Mouse (Mus musculus): Measurements from ENCODE around the gene Ambra1. TPM values are rescaled to one million over a fixed set of nuclear protein-coding genes. Genes with fewer than 3 reads are reported as not detected.
"Not testable (repeated sequence)": the region's sequence is repeated elsewhere in the genome, so short reads cannot be mapped to it uniquely, and the experiment has no call there.

The Ambra1 gene
- 12.3 and 18.2 TPM in 2 replicates for polyA plus RNA-seq (2012; rRNA removed)

DNA sequence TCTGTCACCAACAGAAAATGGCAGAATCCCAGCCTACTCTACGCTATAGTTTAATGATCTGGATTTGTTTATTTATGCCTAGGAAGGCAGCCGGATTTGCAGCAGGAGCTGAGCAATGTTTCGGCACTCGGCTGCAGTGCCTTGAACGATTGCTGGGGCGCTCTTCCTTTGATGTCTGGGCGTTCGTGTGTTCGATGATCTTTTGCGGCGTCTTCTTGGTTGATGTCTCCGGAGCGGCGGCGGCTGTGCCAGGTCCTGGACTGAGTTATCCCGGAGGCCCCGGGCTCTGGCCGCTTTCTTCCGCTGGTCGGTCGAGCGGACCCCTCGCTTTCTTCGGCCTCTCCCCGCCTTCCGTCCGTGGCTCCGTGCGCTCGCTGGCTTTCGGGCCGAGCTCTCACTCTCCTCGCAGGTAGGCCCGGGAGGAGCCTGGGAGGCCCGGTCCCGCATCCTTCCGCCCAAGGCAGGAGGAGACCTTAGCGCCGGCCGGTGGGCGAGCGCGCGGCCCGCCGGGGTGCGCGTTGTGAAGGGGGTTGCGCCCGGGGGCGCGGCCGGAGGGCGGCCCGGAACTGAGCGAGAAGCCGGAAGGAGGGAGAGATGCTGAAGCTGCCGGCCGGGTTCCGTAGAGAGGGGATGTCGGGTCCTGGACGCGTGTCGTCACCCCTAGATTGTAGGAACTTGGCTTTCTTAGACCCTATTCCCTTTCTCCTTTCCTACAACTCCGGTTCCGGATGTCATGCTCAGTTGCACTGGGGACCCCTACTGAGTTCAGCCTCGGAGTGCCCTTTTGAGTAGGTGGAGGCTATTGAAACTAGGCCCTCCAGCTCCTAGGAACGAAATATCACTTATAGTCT is at the start of gene Ambra1:
Gene Ambra1 (plus strand): TSS at position 164 of the 851 bp plus-strand sequence.
- peak; percentile 64 for DNase-seq (ENCODE audit: low spot score)

DNA sequence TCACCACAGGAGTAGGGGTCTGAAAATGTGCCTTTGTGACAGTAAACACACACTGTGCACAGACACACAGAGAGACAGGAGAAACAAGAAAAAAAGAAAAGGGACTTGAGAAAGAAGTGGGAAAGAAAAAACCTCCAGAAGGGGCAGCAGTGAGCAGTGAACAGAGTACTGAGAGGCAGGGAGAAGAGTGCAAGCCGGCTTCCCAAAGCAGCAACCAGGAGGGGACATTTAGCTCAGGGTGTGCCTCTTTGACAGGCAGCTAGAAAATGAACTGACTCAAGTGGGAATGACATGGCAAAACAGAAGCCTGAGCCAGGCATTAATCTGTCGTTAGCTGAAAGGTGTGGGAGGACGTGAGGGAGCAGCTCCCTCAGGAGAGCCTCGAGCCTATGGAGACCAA is 47.1 kb upstream of the Ambra1 start:
- DNase-seq (ENCODE audit: low spot score) = no peak

DNA sequence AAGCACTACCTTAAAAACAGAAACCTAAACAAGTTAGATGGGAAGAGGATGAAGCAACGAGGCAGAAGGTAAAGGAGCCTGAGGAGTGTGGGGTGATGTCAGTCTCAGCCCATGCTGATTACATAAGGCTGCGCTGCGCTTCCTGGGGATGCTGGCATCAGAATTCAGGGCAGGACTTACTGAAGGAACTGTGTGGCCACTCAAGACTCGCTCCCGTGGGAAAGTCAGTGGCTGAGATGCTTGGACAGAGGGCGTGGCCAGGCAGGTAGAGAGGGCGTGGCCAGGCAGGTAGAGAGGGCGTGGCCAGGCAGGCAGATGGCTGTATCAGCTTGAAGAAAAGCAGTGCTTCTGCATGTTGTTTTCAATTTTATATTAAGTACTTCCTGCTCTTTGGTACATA is 46.0 kb upstream of the Ambra1 start:
- no peak for DNase-seq (ENCODE audit: low spot score)

DNA sequence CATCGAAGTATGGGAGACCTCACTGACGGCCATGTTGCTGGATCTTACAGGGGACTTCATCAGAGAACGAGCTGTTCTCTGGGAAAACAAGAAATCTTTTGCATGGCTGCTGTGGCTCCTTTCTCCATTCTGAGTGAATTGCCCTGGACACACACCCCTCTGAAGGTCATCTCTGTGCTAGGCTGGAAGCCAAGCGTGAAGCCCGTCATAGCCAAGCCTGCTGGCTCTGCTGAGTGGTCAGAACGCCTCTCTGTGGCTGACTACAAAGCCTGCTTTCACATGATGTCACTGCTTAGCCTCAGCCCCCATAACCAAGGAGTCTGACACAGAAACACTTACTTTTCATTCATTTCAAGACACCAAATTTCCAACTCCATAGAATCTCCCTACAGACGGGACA is 40.5 kb upstream of the Ambra1 start:
- DNase-seq (ENCODE audit: low spot score) = no peak

DNA sequence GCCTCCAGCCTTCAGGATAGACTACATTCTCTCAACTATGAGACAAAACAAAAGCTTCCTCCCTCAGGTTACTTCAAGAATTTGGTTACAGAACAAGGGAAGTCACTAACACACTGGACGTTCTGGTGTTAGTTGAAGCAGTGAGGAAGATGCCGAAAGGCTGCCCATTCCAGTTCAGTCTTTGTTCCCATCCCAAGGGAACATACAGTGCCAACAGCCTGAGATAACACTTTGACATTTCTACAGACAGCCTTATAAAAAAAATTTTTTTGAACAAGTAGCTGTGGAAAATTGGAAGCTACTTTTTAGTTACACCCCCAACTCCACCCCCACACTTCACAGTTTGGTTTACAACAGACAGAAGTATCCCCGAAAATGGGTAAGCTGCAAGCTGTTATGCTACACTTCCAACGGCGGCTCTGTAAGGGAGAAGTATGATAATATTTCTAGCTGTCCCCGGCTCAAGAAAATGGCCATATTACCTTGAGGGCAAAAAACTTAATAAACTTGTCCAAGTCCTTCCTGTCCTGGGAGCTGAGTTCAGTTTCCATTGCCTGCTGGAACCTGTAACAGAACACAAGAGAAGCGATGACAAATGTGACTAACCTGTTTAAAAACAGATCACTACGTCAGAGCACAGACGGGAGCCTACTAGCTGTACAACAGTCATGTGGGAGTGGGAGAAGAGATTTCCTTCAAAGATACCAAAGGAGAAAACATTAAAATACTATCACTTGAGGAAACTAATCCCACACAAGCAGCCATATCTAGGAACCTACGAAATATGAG is 34.3 kb upstream of the Ambra1 start:
- no peak for DNase-seq (ENCODE audit: low spot score)

DNA sequence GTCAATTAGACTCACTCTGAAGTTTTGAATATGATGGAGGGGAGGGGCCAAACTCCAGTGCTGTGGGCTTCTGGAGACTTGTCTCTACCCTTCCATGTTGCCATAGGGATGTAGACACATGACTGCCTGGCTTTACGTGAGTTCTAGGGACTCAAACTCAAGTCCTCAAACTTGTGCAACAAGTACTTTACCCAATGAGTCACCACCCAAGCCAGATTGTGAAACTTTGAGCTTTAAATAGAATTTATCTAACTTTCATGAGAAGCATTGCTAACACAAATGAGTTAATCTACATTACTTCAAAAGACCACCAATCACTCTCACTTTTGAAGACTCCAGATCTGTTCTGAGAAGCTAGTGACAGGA is 33.7 kb upstream of the Ambra1 start:
- DNase-seq (ENCODE audit: low spot score) = no peak

DNA sequence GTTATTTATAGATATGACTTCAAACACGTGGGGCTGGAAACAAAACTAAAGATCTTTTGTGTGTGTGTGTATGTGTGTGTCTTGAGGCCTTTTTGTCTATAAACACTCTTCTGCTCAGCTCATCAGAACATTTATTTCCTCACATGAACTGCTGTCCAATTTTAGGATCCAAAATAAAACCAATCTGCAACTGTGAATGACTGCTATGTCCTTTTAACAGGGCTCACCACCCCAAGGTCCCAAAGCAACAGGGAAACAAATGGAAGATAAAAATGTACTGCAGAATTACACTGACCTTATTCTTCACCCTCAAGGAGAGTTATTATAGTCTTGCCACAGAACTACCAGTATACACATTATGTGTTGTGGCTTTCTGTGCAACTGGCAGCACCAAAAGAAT is 30.7 kb upstream of the Ambra1 start:
- DNase-seq (ENCODE audit: low spot score) = no peak

DNA sequence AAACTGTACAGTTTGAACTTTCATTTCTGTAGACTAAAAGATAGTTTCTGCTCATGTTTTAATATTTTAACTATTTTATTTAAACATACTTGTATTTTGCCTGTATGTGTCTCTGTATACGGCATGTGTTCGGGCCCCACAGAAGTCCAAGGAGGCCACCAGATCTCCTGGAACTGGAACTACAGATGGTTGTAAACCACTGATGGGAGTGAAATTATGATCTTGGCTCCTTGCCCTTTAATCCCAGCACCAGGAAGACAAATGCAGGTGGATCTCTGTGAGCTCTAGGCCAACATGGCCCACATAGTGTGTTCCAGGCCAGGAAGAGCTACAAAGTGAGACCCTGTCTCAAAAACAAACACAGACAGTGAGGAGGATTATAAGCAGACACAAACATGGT is 28.6 kb upstream of the Ambra1 start:
- no peak for DNase-seq (ENCODE audit: low spot score)

DNA sequence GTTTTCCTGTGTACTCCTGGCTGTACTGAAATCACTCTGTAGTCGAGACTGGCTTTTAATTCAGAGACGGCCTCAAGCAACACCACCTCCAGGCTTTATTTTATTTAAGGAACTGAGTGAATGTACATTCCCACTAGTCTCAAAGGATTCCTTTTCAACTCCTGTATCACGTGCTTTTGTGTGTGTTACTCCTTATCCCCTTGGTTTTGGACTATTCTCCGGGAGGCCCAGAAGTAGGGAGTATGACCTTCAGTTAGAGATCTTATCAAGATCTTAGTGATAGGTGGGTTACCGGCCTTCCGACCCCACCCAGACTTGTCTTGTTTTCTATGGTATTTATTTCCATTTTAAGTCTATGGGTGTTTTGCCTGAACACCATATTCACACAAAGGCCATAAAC is 24.2 kb upstream of the Ambra1 start:
- DNase-seq (ENCODE audit: low spot score) = no peak

DNA sequence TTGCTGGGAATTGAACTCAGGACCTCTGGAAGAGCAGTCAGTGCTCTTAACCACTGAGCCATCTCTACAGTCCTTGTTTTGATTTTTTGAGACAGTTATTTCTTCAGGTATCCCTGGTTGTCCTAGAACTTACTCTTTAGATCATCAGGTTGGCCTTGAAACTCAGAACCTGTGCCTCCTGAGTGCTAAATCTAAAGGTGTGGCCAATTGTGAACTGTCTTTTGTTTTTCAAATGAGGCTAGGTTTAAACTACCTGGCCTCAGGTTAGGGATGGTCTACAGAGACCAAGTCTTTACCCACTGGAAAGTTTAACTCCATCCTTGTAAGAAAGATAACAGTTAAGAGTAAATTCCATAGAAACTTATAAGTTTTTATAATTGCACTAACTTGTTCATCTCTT is 23.5 kb upstream of the Ambra1 start:
- DNase-seq (ENCODE audit: low spot score) = no peak

DNA sequence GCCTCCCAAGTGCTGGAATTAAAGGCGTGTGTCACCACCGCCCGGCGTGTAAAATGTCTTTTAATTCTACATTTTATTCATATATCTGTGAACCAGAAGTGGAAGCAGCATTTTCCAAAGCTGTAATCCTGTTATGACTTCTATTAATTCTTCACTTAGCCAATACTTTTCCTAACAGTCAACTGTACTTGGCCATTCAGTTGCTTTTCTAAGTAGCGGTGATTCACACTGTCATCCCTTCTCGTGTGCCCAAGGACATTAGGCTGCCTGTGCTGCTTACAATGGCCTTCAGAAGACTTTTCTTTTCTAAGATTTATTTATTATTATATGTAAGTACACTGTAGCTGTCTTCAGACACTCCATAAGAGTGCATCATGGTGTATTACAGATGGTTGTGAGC is 21.6 kb upstream of the Ambra1 start:
- DNase-seq (ENCODE audit: low spot score) = no peak

DNA sequence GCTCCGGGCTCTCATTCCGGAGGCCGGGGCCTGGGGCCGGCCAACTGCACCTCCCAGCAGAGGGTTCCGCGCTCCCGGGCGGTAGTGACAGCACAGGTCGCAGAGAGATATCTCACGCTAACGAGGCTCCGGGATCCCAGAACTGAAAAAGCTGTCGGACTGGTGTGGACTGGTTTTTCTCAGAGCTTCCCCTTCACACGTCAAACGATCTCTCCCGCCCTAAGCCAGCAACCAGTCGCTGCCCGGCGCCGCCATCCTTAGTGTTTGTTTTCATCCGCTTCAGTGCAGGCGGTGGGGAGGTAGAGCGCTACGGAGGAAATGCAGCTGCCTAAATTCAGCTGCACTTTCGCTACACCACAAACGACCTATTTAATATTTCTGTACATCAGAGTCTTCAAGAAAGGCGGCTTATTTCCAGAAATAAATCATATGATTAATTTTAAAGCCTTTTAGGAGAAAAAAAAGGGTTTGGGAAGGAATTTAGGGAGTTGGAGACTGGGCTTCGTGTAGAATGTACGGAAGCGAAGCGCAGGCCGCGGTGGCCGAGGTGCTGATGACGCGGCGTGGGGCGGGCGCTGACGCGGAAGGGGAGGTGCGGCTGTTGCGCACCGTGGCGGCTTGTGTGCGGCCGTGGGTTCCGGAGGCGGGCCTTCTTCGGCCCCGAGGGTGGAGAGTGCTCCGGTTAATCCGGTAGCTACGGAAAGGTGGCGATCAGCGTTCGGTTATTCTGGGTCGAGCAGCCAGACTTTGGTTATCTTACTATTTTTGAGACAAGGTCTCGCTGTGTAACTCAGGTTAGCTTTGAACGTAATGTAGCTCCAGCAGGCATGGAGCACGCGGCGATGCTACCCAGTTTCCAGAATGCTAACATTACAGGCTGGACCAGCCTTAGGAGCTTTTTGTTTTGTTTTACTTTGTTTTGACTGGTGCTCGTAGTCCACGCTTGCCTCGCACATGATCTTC is 19.4 kb upstream of the Ambra1 start, which contains the start of the genes Atg13 and Harbi1:
Gene Atg13 (minus strand): TSS at position 305 of the 963 bp plus-strand sequence.
Gene Harbi1 (plus strand): TSS at position 581 of the 963 bp plus-strand sequence.
- peak; percentile 85 for DNase-seq (ENCODE audit: low spot score)

DNA sequence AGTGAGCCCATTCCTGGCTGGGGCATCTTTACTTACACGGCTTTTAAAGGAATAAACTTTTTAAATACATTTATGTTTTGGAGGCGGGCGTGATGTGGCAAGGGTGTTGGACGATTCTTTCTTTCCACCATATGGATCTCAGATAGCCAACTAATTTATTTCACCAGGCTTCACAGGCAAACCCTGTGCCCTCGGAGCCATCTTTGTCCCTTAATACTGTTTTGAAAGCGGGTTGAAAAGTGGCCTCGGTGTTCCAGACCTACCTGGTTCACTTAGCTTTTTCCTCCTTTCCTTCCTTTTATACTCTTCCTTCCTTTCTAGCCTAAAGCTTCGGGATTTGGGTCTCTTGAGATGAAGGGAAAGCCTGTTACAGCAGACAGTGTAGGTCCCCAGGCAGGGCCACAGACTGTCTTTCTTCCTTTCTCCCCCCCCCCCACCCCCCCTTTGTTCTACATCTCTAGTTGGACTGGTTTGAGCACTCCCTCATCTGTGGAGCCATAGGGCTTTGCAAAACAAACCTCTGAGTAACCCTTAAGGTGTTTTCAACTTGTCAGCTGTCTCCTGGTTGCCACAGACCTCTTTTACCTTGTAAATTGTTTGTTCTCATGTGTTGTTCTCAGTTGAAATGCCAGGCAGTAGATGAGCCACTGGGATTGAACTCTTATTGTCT is 18.5 kb upstream of the Ambra1 start:
- no peak for DNase-seq (ENCODE audit: low spot score)

DNA sequence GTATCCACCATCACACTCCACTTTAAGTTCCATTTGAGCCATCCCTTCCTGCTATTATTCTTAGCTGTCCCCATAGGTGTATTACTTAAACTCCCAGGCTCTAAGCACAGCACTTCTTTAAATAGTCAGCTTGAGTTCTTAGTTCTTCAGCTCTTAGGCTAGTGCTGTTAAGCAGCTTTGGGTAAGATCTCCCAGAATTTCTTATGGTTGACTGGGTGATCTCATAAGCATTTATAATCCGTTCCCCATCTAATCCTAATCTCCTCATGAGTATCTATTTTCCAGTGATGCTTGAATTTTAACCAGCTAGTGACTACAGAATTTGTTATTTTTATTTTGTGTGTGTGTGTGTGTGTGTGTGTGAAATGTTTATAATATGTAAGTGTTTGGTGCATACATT is 15.0 kb upstream of the Ambra1 start:
- no peak for DNase-seq (ENCODE audit: low spot score)

DNA sequence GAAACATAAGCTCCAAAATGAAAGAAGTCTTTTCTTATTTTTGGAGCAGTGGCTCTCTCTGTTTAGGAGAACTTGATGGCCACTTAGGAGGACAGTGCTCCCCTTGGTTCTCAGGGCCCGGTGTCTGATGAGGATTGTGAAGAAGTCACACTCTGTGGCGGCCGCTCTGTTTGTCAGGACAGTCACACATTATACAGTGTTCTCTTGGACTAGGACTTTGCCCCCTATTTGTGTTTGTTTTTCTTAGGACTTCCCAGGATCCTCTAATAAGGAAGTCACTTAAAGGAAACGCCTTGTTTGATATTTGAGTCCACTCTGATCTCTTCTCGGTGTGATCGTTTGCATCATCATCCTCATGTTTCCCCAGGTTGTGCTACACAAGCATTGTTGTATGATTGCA is 11.7 kb upstream of the Ambra1 start:
- no peak for DNase-seq (ENCODE audit: low spot score)

DNA sequence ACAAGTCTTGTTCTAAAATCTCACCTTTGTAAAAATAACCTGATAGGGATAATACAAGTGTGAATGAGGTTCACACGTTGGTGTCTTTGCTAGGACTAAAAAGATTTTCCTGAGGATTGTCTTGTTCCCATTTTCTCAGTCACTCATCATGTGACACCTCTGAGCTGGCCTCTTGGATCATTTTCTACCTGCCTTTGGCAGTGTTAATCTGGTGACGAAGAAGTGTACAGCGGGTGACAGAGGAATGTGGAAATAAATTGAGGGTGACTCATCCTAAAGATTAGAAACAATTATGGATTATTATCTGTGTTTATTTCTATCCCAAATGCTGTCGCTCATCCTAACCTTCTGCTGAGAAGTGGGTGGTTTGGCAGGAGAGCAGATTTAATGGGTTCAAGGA is 6.6 kb upstream of the Ambra1 start:
- no peak for DNase-seq (ENCODE audit: low spot score)

DNA sequence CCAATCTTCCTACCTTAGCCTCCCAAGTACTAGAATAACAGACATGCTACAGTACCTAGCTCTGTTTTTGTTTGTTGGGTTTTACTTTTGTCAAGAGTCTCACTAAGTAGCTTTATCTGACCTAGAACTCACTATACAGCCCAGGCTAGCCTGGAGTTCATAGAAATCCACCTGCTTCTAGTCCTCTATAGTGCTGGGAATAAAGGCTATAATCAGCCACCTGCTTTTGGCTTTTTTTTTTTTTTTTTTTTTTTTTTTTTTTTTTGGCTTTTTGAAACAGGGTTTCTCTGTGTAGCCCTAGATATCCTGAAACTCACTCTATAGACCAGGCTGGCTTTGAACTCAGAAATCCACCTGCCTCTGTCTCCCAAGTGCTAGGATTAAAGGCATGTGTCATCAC is 6.0 kb upstream of the Ambra1 start:
- no peak for DNase-seq (ENCODE audit: low spot score)

DNA sequence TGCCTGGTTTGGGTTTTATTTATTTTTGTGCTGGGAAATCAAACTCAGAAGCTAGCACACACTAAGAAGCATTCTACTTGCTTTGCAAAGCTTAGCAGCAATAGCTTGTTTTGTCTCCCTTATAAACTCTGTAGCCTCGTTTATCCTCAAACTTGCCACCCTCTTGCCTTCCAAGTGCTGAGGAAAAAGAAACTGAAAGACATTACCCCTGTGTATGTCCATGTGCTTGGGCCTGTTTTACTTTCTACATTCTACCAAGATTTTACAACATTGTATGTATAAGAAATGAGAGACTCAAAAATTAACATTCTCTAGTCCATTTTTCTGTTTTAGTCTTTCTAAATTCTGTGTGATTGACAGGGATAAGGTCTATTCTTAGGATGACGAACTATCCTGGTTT is 5.2 kb upstream of the Ambra1 start:
- no peak for DNase-seq (ENCODE audit: low spot score)

DNA sequence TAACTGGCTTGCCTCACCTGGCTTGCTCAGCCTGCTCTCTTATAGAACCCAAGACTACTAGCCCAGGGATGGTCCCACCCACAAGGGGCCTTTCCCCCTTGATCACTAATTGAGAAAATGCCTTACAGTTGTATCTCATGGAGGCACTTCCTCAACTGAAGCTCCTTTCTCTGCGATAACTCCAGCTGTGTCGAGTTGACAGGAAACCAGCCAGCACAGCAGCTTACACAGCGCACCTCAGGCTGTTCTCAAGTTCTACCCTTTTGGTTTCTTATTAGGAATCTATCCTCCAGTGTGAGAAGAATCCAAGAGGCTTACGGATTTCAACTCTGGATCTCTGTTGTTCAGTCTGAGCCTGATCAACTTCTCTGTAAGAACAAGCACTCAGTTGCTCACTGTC is 4.5 kb upstream of the Ambra1 start:
- not testable (repeated sequence) for DNase-seq (ENCODE audit: low spot score)

DNA sequence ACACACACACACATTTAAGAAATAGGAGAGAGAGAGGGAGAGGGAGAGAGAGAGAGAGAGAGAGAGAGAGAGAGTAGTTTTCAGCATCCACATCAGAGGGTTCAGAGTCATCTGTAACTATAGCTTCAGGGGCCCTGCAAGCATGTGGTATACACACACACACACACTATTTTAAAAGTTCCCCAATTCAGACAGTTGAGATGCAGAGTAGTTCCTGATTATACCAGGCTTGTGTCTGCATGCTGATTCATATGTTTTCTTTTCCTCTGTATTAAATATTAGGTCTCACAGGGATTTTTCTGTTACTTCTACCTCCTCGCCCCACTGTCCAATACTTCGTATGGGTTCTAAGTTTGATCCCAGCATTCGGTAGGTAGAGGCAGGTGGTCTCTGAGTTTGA is 2.9 kb upstream of the Ambra1 start:
- no peak for DNase-seq (ENCODE audit: low spot score)

DNA sequence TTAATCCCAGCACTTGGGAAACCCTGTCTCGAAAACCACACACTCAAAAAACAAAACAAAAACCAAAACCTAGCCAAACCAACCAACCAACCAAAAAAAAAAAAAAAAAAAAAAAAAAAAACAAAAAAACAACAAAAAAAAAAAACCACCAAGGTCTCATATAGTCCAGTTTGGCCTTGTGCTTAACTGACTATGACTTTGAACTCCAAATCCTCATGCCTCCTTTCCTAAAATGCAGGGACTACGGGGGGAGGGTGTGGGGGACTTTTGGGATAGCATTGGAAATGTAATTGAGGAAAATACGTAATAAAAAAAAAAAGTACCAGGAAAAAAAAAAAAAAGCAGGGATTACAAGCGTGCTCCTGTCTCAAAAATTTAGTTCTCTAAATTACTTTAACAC is 363 bp upstream of the Ambra1 start:
- DNase-seq (ENCODE audit: low spot score) = no peak
